Mouse (Mus musculus) stomach, embryonic 15.5 days (tissue): ENCODE measurements around the gene Mrps24. TPM values are rescaled to one million over a fixed set of nuclear protein-coding genes. Genes with fewer than 3 reads are reported as not detected.

ENCODE experiments used
- ATAC-seq: fragments of 200-750 bp; cut with Nextera tagmentation; 2 replicates; pipeline ENCODE4 v1.8.0; 2017; ENCODE audit warnings: low read depth, moderate number of reproducible peaks, moderate TSS enrichment; ENCODE audit not compliant: insufficient read depth, low FRiP score
- H3K27ac ChIP-seq: fragments of 300-500 bp; sonication (generic); 2 replicates; pipeline ENCODE4 v1.5.1; 2015; ENCODE audit warnings: mild to moderate bottlenecking, inconsistent platforms
- H3K27me3 ChIP-seq: fragments of 300-500 bp; sonication (generic); replicated peaks from 2 replicates; pipeline ENCODE4 v1.6.1; 2015; ENCODE audit warnings: inconsistent platforms
- H3K36me3 ChIP-seq: fragments of 300-500 bp; sonication (generic); 2 replicates; pipeline ENCODE4 v1.6.1; 2015; ENCODE audit warnings: inconsistent platforms
- H3K4me1 ChIP-seq: fragments of 300-500 bp; sonication (generic); 2 replicates; pipeline ENCODE4 v1.6.1; 2015; ENCODE audit warnings: inconsistent platforms
- H3K4me2 ChIP-seq: fragments of 300-500 bp; sonication (generic); 2 replicates; pipeline ENCODE4 v1.6.1; 2015; ENCODE audit warnings: mild to moderate bottlenecking, inconsistent platforms
- H3K4me3 ChIP-seq: fragments of 300-500 bp; sonication (generic); replicated peaks from 2 replicates; pipeline ENCODE4 v1.5.1; 2015; ENCODE audit warnings: inconsistent platforms
- H3K9ac ChIP-seq: fragments of 300-500 bp; sonication (generic); 2 replicates; pipeline ENCODE4 v1.6.1; 2015; ENCODE audit warnings: inconsistent platforms
- H3K9me3 ChIP-seq: fragments of 300-500 bp; sonication (generic); 2 replicates; pipeline ENCODE4 v1.6.1; 2016; ENCODE audit warnings: inconsistent platforms
- WGBS: fragments of 180-500 bp; shearing (Covaris S2); methylation state at CpG from one replicate; pipeline ENCODE4 v1.1.7; 2015; 5-methylcytosine and 5-hydroxymethylcytosine counted together
- polyA plus RNA-seq: library from polyadenylated mRNA; unstranded; fragments of >200 nt; fragmentation: Nextera tagmentation; extraction: Ambion mirVana; gene quantifications from 2 replicates; pipeline ENCODE4 v1.2.1, GENCODE M21; 2015

Gene Mrps24
- polyA plus RNA-seq, 1 experiment from 2014 or later: 217 TPM

DNA sequence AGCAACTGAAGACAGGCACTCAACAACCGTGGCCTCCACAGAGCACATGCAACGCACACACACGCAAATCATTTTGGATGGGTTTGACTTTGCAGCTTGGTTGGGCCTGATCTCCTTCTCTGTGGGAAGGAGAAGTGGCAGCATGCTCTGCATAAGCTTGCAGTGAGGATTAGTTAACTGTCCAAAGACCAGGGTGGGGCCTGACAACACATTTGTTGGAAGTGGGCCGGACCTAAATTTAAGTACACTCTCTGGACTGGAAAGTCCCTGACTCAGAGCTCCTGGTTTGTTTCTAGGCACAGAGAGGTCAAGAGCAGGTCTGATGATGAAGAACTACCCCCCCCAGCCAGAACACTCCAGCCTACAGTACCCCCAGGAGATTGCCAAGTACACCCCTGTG lies 18.8 kb upstream of the Mrps24 start:
- ATAC-seq: no peak
- H3K27ac ChIP-seq: no peak overlapping the region
- H3K4me2 ChIP-seq: no peak overlapping the region
- WGBS: 84% methylated on average over 4 of the region's 4 CpGs
- H3K4me3 ChIP-seq: no peak overlapping the region
- H3K36me3 ChIP-seq: no peaks in the 10 kb centered on the region
- no peaks in the 10 kb centered on the region for H3K9me3 ChIP-seq
- H3K27me3 ChIP-seq: no peaks in the 10 kb centered on the region
- no peaks in the 10 kb centered on the region for H3K4me1 ChIP-seq
- H3K9ac ChIP-seq: no peak overlapping the region

DNA sequence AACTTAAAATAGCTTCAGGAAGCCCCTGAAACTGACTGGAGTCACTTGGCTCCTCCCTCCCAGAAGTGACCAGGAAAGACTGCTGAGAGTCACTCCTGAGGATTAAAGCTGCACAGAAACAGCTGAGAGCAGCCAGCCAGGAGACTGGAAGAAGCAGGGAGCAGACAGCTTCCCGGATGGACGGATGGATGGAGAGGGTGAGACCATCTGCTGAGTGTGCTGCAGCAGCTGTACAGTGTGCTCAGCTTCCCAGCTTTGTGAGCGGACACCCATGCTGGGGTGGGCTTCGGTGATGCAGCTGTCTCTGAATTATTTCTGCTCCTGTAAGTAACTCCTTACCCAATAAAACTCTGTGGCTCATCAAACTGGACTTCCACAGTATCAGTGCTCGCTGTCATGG lies 16.9 kb upstream of the Mrps24 start:
- H3K9me3 ChIP-seq: no peaks in the 10 kb centered on the region
- no peaks in the 10 kb centered on the region for H3K36me3 ChIP-seq
- whole genome bisulfite sequencing: 62% methylated on average over 5 of the region's 5 CpGs
- H3K27me3 ChIP-seq: no peaks in the 10 kb centered on the region
- H3K27ac ChIP-seq: peak overlapping the region; percentile 50; the same call in 1 of the 2 replicates
- H3K4me1 ChIP-seq: no peaks in the 10 kb centered on the region
- H3K4me3 ChIP-seq: no peak overlapping the region
- H3K4me2 ChIP-seq: no peak overlapping the region
- no peak overlapping the region for H3K9ac ChIP-seq
- ATAC-seq: no peak

DNA sequence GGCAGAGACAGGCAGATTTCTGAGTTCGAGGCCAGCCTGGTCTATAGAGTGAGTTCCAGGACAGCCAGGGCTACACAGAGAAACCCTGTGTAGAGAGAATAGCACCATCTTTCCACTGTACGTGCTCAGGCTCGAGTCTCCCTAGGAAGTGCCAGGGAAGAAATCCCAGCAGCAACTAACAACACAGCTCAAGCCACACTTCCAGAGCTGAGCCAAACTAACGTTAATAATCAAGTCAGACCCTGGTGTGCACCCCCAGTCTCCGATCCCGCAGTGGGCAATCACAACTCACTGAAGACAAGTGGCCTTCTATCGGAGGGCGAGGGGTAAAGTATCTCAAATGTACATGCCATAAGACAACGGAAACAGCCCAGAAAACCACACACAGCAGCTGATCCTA lies 14.1 kb upstream of the Mrps24 start:
- H3K27ac ChIP-seq: no peak overlapping the region
- no peaks in the 10 kb centered on the region for H3K4me1 ChIP-seq
- no peak overlapping the region for H3K9ac ChIP-seq
- no peak overlapping the region for H3K4me2 ChIP-seq
- no peaks in the 10 kb centered on the region for H3K9me3 ChIP-seq
- no peaks in the 10 kb centered on the region for H3K27me3 ChIP-seq
- no peak overlapping the region for H3K4me3 ChIP-seq
- ATAC-seq: no peak
- 85% methylated on average over 9 of the region's 9 CpGs for WGBS
- no peaks in the 10 kb centered on the region for H3K36me3 ChIP-seq

DNA sequence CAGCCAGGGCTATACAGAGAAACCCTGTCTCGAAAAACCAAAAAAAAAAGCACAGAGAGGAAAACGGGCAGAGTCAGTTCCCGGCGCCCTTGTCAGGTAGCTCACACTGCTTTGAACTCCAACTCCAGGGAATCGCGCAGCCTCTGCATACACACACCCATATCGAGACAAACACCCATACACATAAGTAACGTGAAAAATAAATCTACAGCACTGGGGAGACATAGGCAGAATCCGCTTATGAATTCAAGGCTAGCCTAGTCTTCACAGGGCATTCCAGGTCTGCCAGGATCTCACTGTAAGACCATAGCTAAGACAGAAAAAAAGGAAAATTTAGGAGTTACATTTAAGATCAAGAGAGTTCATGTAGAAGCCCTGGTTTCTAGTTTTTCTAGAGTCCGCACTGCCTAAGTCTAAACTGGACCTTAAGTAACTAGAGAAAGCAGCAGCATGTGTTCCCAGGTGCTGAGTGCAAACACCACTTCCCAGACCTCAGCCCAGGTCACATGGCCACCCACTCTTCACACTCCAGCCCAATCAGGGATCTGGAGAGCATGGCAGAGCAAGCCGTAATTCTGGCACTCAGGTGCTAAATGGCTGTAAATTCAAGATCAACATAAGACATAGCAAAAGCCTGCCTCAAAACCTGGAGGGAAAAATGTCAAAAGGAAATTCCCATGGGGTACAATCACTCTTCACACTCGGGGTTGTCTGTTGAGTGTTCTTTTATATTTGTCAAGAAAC lies 3.3 kb upstream of the Mrps24 start:
- no peaks in the 10 kb centered on the region for H3K27me3 ChIP-seq
- no peaks in the 10 kb centered on the region for H3K4me1 ChIP-seq
- H3K4me2 ChIP-seq: no peak overlapping the region
- 90% methylated on average over 12 of the region's 12 CpGs for WGBS
- no peak overlapping the region for H3K4me3 ChIP-seq
- no peak overlapping the region for H3K27ac ChIP-seq
- no peak for ATAC-seq
- H3K9ac ChIP-seq: no peak overlapping the region
- H3K9me3 ChIP-seq: no peaks in the 10 kb centered on the region
- peaks cover 47% of the 10 kb centered on the region for H3K36me3 ChIP-seq

DNA sequence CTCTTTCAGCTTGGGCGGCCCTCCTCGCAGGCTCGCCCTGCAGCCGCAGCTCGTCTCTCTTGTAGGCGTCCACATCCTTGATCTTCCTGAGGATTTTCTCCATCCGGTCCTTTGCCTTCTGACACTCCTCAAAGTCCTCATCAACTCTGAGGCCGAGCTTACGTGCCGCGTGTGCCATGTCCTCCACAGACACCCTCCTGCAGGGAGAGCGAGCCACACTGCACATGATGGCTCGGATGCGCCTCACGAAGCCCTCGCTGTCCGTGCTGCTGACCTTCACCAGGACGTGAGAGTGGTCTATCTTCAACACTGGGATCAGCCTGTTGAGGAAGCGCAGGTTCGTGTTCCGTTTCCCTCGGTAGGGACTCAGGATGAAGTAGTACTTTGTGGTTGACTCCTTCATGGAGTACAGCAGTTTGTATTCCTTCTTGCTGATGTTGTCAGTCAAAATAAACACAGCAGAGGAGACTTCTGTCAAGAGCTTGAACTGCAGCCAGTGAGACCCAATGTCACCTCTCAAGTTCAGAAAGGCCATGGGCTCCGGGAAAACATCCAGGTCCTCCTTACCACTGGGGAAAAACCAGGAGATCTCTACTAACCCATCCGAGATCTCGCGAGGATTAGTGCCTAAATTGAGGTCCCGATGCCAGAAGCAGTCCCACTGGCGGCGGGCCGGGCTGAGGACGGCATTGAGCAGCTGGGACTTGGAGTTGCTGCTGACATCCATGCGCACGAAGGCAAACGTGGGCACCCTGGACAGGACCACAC lies 1.6 kb upstream of the Mrps24 start:
- H3K27ac ChIP-seq: no peak overlapping the region
- ATAC-seq: no peak
- WGBS: 92% methylated on average over 34 of the region's 34 CpGs
- no peak overlapping the region for H3K4me2 ChIP-seq
- no peaks in the 10 kb centered on the region for H3K27me3 ChIP-seq
- no peaks in the 10 kb centered on the region for H3K4me1 ChIP-seq
- H3K9me3 ChIP-seq: no peaks in the 10 kb centered on the region
- H3K4me3 ChIP-seq: no peak overlapping the region
- peaks cover 41% of the 10 kb centered on the region for H3K36me3 ChIP-seq
- no peak overlapping the region for H3K9ac ChIP-seq

DNA sequence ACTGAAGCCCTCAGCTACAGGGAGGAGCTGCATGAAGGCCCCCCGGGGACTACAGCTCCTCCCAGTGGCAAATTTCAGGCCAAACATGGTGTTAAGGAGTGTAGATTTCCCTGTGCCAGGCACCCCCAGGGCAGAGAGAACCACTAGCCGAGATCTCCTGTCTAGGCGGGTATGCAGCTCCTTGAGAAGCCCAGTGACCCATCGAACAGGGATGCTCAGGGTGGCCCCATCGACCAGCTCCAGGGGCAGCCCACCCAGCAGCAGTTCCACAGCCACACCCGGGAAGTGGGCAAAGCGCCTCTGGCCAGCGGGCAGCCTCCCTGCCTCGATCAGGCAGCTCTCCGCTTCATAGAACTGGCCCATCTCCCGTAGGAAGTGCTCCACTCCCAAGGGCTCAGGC lies 766 bp upstream of the Mrps24 start:
- Histone ChIP-seq H3K36me3 (peaks cover 39% of the 10 kb centered on the region), H3K9ac (no peak overlapping the region), H3K27me3 (no peaks in the 10 kb centered on the region), H3K27ac (no peak overlapping the region), H3K4me3 (no peak overlapping the region), H3K9me3 (no peaks in the 10 kb centered on the region), H3K4me1 (no peaks in the 10 kb centered on the region), H3K4me2 (no peak overlapping the region)
- 87% methylated on average over 11 of the region's 11 CpGs for WGBS
- no peak for ATAC-seq

DNA sequence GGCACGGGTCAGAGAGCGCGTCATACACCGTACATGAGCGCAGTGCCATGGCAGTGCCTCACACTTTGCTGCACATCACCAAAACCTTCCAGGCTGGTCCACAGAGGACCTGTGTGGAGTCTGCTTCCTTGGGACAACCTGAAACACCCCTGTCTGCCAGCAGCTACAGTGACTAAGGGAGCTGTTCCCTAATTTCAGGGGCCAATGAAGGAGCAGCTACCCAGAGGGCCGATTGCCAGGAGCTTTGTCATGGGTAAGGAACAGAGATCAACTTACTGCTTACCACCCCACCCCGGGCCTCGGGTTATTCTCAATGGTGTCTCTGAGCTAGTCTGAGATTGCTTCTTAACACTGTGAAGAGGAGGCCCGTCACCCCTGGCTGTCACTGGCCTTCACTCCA lies 301 bp downstream of the Mrps24 start:
- Histone ChIP-seq H3K36me3 (peaks cover 39% of the 10 kb centered on the region), H3K27ac (no peak overlapping the region), H3K9ac (no peak overlapping the region), H3K4me1 (no peaks in the 10 kb centered on the region), H3K4me3 (no peak overlapping the region), H3K4me2 (no peak overlapping the region), H3K9me3 (no peaks in the 10 kb centered on the region), H3K27me3 (no peaks in the 10 kb centered on the region)
- 92% methylated on average over 9 of the region's 9 CpGs for WGBS
- ATAC-seq: no peak

DNA sequence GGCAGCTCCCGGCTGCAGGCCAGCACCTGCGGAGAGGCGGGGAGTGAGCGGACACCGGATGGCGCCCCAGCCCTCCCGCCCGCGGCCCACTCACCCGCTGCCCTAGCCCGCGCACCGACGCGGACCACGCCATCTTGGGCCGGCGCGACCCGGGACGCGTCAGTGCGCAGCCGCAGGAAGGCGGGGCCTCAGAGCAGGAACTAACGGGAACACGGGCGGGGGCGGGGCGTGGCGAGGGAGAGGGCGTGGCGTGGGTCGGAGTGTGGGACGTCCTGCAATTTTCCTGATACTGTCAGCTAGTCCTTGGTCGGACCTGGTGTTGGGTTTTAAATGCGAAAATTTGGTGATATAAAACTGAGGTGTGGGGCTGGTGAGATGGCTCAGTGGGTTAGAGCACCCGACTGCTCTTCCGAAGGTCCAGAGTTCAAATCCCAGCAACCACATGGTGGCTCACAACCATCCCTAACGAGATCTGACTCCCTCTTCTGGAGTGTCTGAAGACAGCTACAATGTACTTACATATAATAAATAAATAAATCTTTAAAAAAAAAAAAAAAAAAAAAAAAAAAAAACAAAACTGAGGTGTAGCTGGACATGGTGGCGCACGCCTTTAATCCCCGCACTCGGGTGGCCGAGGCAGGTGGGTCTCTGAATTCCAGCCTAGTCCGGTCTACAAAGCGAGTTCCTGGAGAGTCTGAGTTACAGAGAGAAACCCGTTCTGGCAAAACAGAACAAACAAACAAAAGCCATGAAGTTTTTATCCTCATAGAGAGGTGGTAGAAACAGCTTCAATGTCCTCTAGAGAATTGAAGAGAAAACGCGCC lies 7.7 kb downstream of the Mrps24 start:
- Histone ChIP-seq H3K9me3 (no peaks in the 10 kb centered on the region), H3K27ac (peak overlapping the region; percentile 70), H3K4me1 (peaks cover 12% of the 10 kb centered on the region), H3K27me3 (no peaks in the 10 kb centered on the region), H3K36me3 (peaks cover 16% of the 10 kb centered on the region), H3K9ac (peak overlapping the region; percentile 54), H3K4me3 (peak overlapping the region; percentile 94), H3K4me2 (peak overlapping the region; percentile 77)
- peak; percentile 95 for ATAC-seq
- WGBS: 18% methylated on average over 50 of the region's 50 CpGs

DNA sequence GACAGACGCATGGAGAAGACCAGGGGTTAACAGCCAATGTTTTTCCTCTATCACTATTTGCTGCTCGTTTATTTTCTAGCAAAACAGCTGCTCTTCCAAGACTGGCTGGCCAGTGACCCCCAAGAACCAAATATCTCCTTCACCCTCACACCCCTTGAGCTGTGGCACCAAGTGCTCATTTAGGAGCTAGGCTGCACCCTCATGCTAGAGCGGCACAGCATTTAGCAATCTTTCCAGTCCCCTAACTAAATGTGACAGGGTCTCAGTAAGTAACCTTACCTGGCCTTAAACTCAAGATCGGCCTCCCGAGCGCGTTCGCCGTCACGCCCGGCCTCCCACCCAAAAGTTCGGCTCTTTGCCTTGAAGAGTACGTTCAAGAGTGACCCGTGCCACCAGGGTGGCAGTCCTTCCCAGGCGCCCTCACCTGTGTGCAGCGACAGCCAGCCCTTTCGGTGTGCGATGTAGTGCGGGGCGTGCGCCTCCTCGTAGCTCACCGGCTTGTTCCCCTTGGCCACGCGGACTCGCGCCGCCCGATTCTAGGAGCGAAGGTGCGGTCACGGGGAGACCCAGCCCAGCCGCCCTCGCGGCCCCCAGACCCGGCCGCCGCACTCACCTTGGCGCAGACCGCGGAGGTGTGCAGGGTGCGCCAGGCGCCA lies 8.5 kb downstream of the Mrps24 start:
- peak; percentile 72; the same call in 1 of the 2 replicates for ATAC-seq
- under 1% methylated on average over 43 of the region's 43 CpGs for WGBS
- peaks cover 12% of the 10 kb centered on the region for H3K4me1 ChIP-seq
- H3K4me3 ChIP-seq: peak overlapping the region; percentile 94
- H3K9ac ChIP-seq: peak overlapping the region; percentile 54
- no peaks in the 10 kb centered on the region for H3K9me3 ChIP-seq
- H3K36me3 ChIP-seq: peaks cover 16% of the 10 kb centered on the region
- no peaks in the 10 kb centered on the region for H3K27me3 ChIP-seq
- H3K4me2 ChIP-seq: peak overlapping the region; percentile 77
- peak overlapping the region; percentile 70 for H3K27ac ChIP-seq

DNA sequence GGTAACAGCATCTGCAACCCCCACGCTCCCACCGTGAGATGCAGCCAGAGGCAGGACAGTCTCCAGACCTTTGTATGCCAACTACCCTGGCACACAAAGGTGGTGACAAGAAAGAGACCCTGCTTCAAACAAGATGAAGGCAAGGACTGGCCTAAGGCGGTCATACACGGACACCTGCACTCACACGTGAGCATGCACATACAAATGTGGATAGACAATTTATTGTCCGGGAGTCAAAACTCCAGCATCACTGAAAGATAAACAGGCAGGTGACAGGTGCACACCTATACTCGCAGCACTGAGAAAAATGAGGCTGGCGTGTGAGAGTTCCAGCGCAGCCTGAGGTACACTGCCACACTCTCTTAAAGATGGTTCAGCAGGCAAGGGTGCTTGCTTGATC lies 9.5 kb downstream of the Mrps24 start:
- Histone ChIP-seq H3K4me3 (peak overlapping the region; percentile 94), H3K36me3 (peaks cover 16% of the 10 kb centered on the region), H3K4me1 (peaks cover 12% of the 10 kb centered on the region), H3K27me3 (no peaks in the 10 kb centered on the region), H3K9me3 (no peaks in the 10 kb centered on the region), H3K9ac (no peak overlapping the region), H3K27ac (no peak overlapping the region), H3K4me2 (peak overlapping the region; percentile 77)
- 86% methylated on average over 9 of the region's 9 CpGs for WGBS
- no peak for ATAC-seq

DNA sequence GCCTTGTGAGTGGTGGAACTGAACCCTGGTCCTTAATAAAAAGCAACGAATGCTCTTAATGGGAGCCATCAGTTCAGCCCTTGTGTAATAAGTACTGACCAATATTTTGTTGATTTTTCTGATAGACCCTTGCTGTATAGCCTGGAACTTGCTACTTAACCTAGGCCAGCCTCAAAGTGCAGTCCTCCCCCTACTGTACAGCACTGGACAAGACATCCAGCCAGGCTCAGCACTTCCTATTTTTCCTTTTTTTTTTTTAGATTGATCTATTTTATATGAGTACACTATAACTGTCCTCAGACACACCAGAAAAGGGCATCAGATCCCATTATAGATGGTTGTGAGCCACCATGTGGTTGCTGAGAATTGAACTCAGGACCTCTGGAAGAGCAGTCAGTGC lies 12.1 kb downstream of the Mrps24 start:
- Histone ChIP-seq H3K9ac (no peak overlapping the region), H3K9me3 (no peaks in the 10 kb centered on the region), H3K4me1 (peaks cover 12% of the 10 kb centered on the region), H3K4me2 (no peak overlapping the region), H3K27me3 (no peaks in the 10 kb centered on the region), H3K27ac (no peak overlapping the region), H3K36me3 (peaks cover 16% of the 10 kb centered on the region), H3K4me3 (no peak overlapping the region)
- ATAC-seq: no peak
- 97% methylated on average over 1 of the region's 1 CpGs for WGBS
